Mouse (Mus musculus): ENCODE results near the gene Lzic. TPM values are rescaled to one million over a fixed set of nuclear protein-coding genes. Genes with fewer than 3 reads are reported as not detected.

The Lzic gene
- polyA plus RNA-seq, 1 experiment from 2014 or later = 9.7 TPM

DNA sequence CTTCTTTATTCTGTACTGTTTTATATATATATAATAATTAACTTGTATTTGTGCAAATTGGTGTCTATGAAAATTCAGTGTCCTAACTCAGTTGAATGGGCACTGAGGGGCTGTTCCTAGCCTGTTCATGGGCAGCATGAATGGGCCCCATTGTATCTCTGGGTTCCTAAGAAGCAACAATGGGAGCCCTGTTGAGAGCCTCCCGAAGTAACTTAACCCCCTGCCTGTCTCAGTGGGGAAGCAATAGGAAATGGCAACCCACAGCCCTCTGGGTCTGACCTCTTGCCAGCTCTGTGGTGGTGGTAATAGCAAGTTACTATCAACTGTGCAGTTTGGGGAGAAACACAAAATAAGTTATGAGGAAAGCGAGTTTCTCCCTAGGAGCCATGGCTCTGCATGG, 11.6 kb downstream of the Lzic start:
- ATAC-seq (ENCODE audit: low read depth) = no peak
- Histone ChIP-seq H3K4me2 (ENCODE audit: low read depth, low read length) (no peak overlapping the region), H3K36me3 (ENCODE audit: control insufficient read depth, insufficient read depth) (peaks cover 15% of the 10 kb centered on the region), H3K9me3 (replicated peaks; ENCODE audit: control insufficient read depth, low read length) (no peaks in the 10 kb centered on the region), H3K4me3 (ENCODE audit: low read depth, low read length) (no peak overlapping the region), H3K27ac (ENCODE audit: low read length) (no peak overlapping the region), H3K4me1 (ENCODE audit: control insufficient read depth, low read depth, low read length) (no peaks in the 10 kb centered on the region), H3K9ac (ENCODE audit: low read depth, low read length) (no peak overlapping the region), H3K27me3 (ENCODE audit: control insufficient read depth, insufficient read depth, low read depth, low read length) (no peaks in the 10 kb centered on the region)
- 68% methylated on average over 2 of the region's 2 CpGs for WGBS (ENCODE audit: insufficient replicate concordance)

DNA sequence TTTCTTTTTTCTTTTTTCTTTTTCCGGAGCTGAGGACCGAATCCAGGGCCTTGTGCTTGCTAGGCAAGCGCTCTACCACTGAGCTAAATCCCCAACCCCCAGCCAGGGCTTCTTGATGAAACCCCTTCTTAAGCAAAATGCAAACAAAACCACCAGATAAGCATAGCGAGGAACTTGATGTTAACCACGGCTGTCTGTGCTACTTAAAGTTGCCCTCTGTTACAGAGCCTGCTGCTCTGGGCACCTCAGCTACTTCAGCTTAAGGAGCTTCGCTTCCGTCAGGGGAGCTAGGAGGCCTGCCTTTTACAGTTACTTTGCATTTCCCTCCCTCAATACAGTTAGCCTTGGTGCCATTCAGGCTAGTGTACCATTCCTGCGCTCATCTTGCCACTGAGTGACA, 13.9 kb downstream of the Lzic start:
- Histone ChIP-seq H3K4me2 (ENCODE audit: low read depth, low read length) (no peak overlapping the region), H3K36me3 (ENCODE audit: control insufficient read depth, insufficient read depth) (peaks cover 11% of the 10 kb centered on the region; the same call in 1 of the 2 replicates), H3K4me3 (ENCODE audit: low read depth, low read length) (no peak overlapping the region), H3K4me1 (ENCODE audit: control insufficient read depth, low read depth, low read length) (no peaks in the 10 kb centered on the region), H3K9ac (ENCODE audit: low read depth, low read length) (no peak overlapping the region), H3K9me3 (replicated peaks; ENCODE audit: control insufficient read depth, low read length) (no peaks in the 10 kb centered on the region), H3K27me3 (ENCODE audit: control insufficient read depth, insufficient read depth, low read depth, low read length) (no peaks in the 10 kb centered on the region), H3K27ac (ENCODE audit: low read length) (no peak overlapping the region)
- 63% methylated on average over 8 of the region's 8 CpGs for WGBS (ENCODE audit: insufficient replicate concordance)
- no peak for ATAC-seq (ENCODE audit: low read depth)

- H3K4me2 ChIP-seq (ENCODE audit: low read depth, low read length) = no peak overlapping the region
- no peaks in the 10 kb centered on the region for H3K4me1 ChIP-seq (ENCODE audit: control insufficient read depth, low read depth, low read length)
- H3K9ac ChIP-seq (ENCODE audit: low read depth, low read length) = no peak overlapping the region
- H3K4me3 ChIP-seq (ENCODE audit: low read depth, low read length) = no peak overlapping the region
- H3K9me3 ChIP-seq (replicated peaks; ENCODE audit: control insufficient read depth, low read length) = no peaks in the 10 kb centered on the region
- no peak overlapping the region for H3K27ac ChIP-seq (ENCODE audit: low read length)
- 43% methylated on average over 5 of the region's 5 CpGs for WGBS (ENCODE audit: insufficient replicate concordance)
- no peaks in the 10 kb centered on the region for H3K27me3 ChIP-seq (ENCODE audit: control insufficient read depth, insufficient read depth, low read depth, low read length)
- peaks cover 6% of the 10 kb centered on the region; the same call in 1 of the 2 replicates for H3K36me3 ChIP-seq (ENCODE audit: control insufficient read depth, insufficient read depth)
- no peak for ATAC-seq (ENCODE audit: low read depth)
Measured at GRCm38 (mm10) chr4:149499790-149500189, 14.8 kb downstream of the Lzic start.

DNA sequence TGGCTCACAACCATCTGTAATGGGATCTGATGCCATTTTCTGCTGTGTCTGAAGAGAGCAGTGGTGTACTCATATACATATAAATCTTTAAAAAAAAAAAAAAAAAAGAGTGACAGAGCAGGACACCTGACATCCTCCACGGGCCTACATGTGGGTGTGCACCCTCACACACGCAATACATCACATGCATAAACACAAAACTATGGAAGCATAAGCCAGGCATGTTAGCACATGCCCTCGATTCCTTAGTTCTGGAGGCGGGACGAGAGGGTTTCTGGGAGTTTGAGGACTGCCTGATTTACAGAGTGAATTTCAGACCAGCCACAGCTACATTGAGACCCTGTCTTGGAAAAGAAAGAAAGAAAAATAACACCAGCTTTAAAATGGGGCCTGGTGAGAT, 19.3 kb downstream of the Lzic start:
- Histone ChIP-seq H3K4me1 (ENCODE audit: control insufficient read depth, low read depth, low read length) (no peaks in the 10 kb centered on the region), H3K27ac (ENCODE audit: low read length) (no peak overlapping the region), H3K36me3 (ENCODE audit: control insufficient read depth, insufficient read depth) (no peaks in the 10 kb centered on the region), H3K9ac (ENCODE audit: low read depth, low read length) (no peak overlapping the region), H3K4me3 (ENCODE audit: low read depth, low read length) (no peak overlapping the region), H3K27me3 (ENCODE audit: control insufficient read depth, insufficient read depth, low read depth, low read length) (no peaks in the 10 kb centered on the region), H3K9me3 (replicated peaks; ENCODE audit: control insufficient read depth, low read length) (no peaks in the 10 kb centered on the region), H3K4me2 (ENCODE audit: low read depth, low read length) (no peak overlapping the region)
- 68% methylated on average over 5 of the region's 5 CpGs for WGBS (ENCODE audit: insufficient replicate concordance)
- no peak for ATAC-seq (ENCODE audit: low read depth)

DNA sequence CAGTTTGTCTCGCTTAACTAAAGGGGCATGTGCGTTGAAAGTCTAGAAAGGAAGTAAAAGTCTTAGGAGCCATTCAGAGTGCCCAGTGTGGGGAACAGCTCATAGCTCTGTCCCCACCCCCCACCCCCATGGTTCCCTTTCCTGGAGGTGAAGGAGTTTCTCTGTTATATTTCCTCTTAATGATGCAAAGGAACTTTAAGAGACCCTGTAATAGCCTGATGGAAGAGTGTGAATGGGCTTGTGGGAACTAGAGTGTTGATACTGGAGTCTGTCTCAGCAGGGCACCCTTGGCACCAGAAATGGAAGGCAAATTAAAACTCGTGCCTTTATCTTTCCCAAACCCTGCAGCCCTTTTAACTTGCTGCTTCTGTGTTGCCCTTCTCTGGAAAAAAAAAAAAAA, 19.8 kb downstream of the Lzic start:
- no peak overlapping the region for H3K27ac ChIP-seq (ENCODE audit: low read length)
- no peaks in the 10 kb centered on the region for H3K36me3 ChIP-seq (ENCODE audit: control insufficient read depth, insufficient read depth)
- H3K4me2 ChIP-seq (ENCODE audit: low read depth, low read length) = no peak overlapping the region
- H3K9ac ChIP-seq (ENCODE audit: low read depth, low read length) = no peak overlapping the region
- H3K9me3 ChIP-seq (replicated peaks; ENCODE audit: control insufficient read depth, low read length) = no peaks in the 10 kb centered on the region
- WGBS (ENCODE audit: insufficient replicate concordance) = 11% methylated on average over 3 of the region's 3 CpGs
- no peaks in the 10 kb centered on the region for H3K27me3 ChIP-seq (ENCODE audit: control insufficient read depth, insufficient read depth, low read depth, low read length)
- H3K4me1 ChIP-seq (ENCODE audit: control insufficient read depth, low read depth, low read length) = no peaks in the 10 kb centered on the region
- H3K4me3 ChIP-seq (ENCODE audit: low read depth, low read length) = no peak overlapping the region
- ATAC-seq (ENCODE audit: low read depth) = no peak

DNA sequence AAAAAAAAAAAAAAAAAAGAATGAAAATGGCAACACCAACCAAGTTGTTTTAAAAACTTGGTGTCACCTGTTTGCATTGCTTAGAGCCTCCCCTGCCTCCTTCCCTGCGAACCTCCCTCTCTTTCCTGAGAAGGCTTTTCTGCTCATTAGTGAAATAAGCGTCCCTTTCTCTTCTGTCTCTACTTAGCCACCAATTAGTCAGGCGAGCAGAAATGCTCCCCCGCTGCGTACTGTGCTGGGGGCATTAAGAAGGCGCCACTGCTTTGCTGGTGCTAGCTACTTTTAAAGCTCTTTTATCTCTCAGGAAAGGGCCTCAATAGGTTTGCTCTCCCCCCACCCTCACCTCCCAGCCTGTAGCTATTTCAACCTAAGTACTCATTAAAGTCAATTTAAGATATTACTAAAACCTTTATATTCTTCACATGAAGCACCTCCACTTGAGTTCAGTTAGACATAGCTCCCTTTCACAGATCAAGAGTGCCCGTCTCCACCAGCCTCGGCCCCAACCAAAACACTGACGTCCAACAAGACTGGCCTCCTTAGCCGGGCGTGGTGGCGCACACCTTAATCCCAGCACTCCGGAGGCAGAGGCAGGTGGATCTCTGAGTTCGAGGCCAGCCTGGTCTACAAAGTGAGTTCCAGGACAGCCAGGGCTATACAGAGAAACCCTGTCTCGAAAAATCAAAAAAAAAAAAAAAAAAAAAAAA, 20.4 kb downstream of the Lzic start:
- WGBS (ENCODE audit: insufficient replicate concordance) = 63% methylated on average over 14 of the region's 15 CpGs
- H3K4me2 ChIP-seq (ENCODE audit: low read depth, low read length) = no peak overlapping the region
- no peak overlapping the region for H3K27ac ChIP-seq (ENCODE audit: low read length)
- H3K9me3 ChIP-seq (replicated peaks; ENCODE audit: control insufficient read depth, low read length) = no peaks in the 10 kb centered on the region
- no peak for ATAC-seq (ENCODE audit: low read depth)
- no peak overlapping the region for H3K4me3 ChIP-seq (ENCODE audit: low read depth, low read length)
- H3K27me3 ChIP-seq (ENCODE audit: control insufficient read depth, insufficient read depth, low read depth, low read length) = no peaks in the 10 kb centered on the region
- no peaks in the 10 kb centered on the region for H3K36me3 ChIP-seq (ENCODE audit: control insufficient read depth, insufficient read depth)
- no peaks in the 10 kb centered on the region for H3K4me1 ChIP-seq (ENCODE audit: control insufficient read depth, low read depth, low read length)
- H3K9ac ChIP-seq (ENCODE audit: low read depth, low read length) = no peak overlapping the region

DNA sequence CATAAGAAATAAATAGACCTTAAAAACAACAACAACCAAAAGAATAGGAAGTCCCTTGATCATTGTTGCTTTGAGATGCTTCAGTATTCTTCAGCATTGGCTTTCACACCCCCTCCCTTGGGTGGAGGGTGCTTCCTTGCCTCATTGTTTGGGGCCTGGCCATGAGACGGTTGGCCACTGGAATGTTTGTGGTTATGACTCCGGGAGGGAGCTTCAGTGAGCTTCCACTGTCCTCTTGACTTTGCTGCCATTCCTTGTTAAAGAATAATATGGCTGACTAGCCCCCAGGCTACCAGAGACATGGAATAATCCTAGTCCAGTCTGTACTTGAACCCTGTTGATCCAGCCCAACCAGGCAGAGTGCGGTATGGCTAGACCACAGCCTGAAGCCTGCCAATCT, 21.9 kb downstream of the Lzic start:
- H3K9me3 ChIP-seq (replicated peaks; ENCODE audit: control insufficient read depth, low read length) = no peaks in the 10 kb centered on the region
- 46% methylated on average over 3 of the region's 3 CpGs for WGBS (ENCODE audit: insufficient replicate concordance)
- no peak overlapping the region for H3K9ac ChIP-seq (ENCODE audit: low read depth, low read length)
- no peak overlapping the region for H3K4me3 ChIP-seq (ENCODE audit: low read depth, low read length)
- no peaks in the 10 kb centered on the region for H3K27me3 ChIP-seq (ENCODE audit: control insufficient read depth, insufficient read depth, low read depth, low read length)
- H3K36me3 ChIP-seq (ENCODE audit: control insufficient read depth, insufficient read depth) = no peaks in the 10 kb centered on the region
- ATAC-seq (ENCODE audit: low read depth) = no peak
- no peak overlapping the region for H3K4me2 ChIP-seq (ENCODE audit: low read depth, low read length)
- H3K4me1 ChIP-seq (ENCODE audit: control insufficient read depth, low read depth, low read length) = no peaks in the 10 kb centered on the region
- no peak overlapping the region for H3K27ac ChIP-seq (ENCODE audit: low read length)

- Histone ChIP-seq H3K9ac (ENCODE audit: low read depth, low read length) (no peak overlapping the region), H3K9me3 (replicated peaks; ENCODE audit: control insufficient read depth, low read length) (no peaks in the 10 kb centered on the region), H3K27me3 (ENCODE audit: control insufficient read depth, insufficient read depth, low read depth, low read length) (no peaks in the 10 kb centered on the region), H3K4me1 (ENCODE audit: control insufficient read depth, low read depth, low read length) (no peaks in the 10 kb centered on the region), H3K36me3 (ENCODE audit: control insufficient read depth, insufficient read depth) (no peaks in the 10 kb centered on the region), H3K27ac (ENCODE audit: low read length) (no peak overlapping the region), H3K4me3 (ENCODE audit: low read depth, low read length) (no peak overlapping the region), H3K4me2 (ENCODE audit: low read depth, low read length) (no peak overlapping the region)
- 36% methylated on average over 6 of the region's 6 CpGs for WGBS (ENCODE audit: insufficient replicate concordance)
- 0 out of 2 replicates have a peak, but pooled peaks have one; percentile 35 for ATAC-seq (ENCODE audit: low read depth)
Measured at GRCm38 (mm10) chr4:149511221-149511646, 26.2 kb downstream of the Lzic start.

GRCm38 (mm10) chr4:149512072-149512471, 27.0 kb downstream of the Lzic start:
- no peak overlapping the region for H3K9ac ChIP-seq (ENCODE audit: low read depth, low read length)
- ATAC-seq (ENCODE audit: low read depth) = no peak
- no peaks in the 10 kb centered on the region for H3K4me1 ChIP-seq (ENCODE audit: control insufficient read depth, low read depth, low read length)
- no peaks in the 10 kb centered on the region for H3K36me3 ChIP-seq (ENCODE audit: control insufficient read depth, insufficient read depth)
- H3K4me3 ChIP-seq (ENCODE audit: low read depth, low read length) = no peak overlapping the region
- no peaks in the 10 kb centered on the region for H3K9me3 ChIP-seq (replicated peaks; ENCODE audit: control insufficient read depth, low read length)
- H3K27me3 ChIP-seq (ENCODE audit: control insufficient read depth, insufficient read depth, low read depth, low read length) = no peaks in the 10 kb centered on the region
- no peak overlapping the region for H3K27ac ChIP-seq (ENCODE audit: low read length)
- H3K4me2 ChIP-seq (ENCODE audit: low read depth, low read length) = no peak overlapping the region
- WGBS (ENCODE audit: insufficient replicate concordance) = 74% methylated on average over 7 of the region's 7 CpGs
